Mouse (Mus musculus) stomach, postnatal 0 days (tissue): ENCODE measurements around the gene Diaph3. TPM values are rescaled to one million over a fixed set of nuclear protein-coding genes. Genes with fewer than 3 reads are reported as not detected.

ENCODE experiments used
- ATAC-seq: fragments of 200-750 bp; cut with Nextera tagmentation; 2 replicates; pipeline ENCODE4 v1.8.0; 2017; ENCODE audit not compliant: low FRiP score, low TSS enrichment
- DNase-seq: peaks from one replicate; pipeline ENCODE4 v3.0.0-alpha.2; 2016; ENCODE audit warnings: low spot score
- H3K27ac ChIP-seq: fragments of 300-500 bp; sonication (generic); replicated peaks from 2 replicates; pipeline ENCODE4 v1.5.1; 2014; ENCODE audit warnings: mild to moderate bottlenecking, control low read depth
- H3K27me3 ChIP-seq: fragments of 300-500 bp; sonication (generic); 2 replicates; pipeline ENCODE4 v1.6.1; 2014; ENCODE audit warnings: low read length; ENCODE audit not compliant: control insufficient read depth, insufficient read depth
- H3K36me3 ChIP-seq: fragments of 300-500 bp; sonication (generic); 2 replicates; pipeline ENCODE4 v1.6.1; 2014; ENCODE audit warnings: low read length, mixed read lengths; ENCODE audit not compliant: control insufficient read depth, insufficient read depth
- H3K4me1 ChIP-seq: fragments of 300-500 bp; sonication (generic); replicated peaks from 2 replicates; pipeline ENCODE4 v1.6.1; 2014; ENCODE audit warnings: antibody characterized with exemption; ENCODE audit not compliant: control insufficient read depth, insufficient read depth
- H3K4me2 ChIP-seq: fragments of 300-500 bp; sonication (generic); replicated peaks from 2 replicates; pipeline ENCODE4 v1.6.1; 2014; ENCODE audit warnings: low read depth, mild to moderate bottlenecking, control low read depth, moderate library complexity
- H3K4me3 ChIP-seq: fragments of 300-500 bp; sonication (generic); 2 replicates; pipeline ENCODE4 v1.5.1; 2014; ENCODE audit warnings: low read depth, low read length, control low read depth
- H3K9ac ChIP-seq: fragments of 300-500 bp; sonication (generic); 2 replicates; pipeline ENCODE4 v1.6.1; 2014; ENCODE audit warnings: mild to moderate bottlenecking, low read length, control low read depth, mixed read lengths
- H3K9me3 ChIP-seq: fragments of 300-500 bp; sonication (generic); 2 replicates; pipeline ENCODE4 v1.6.1; 2016; ENCODE audit warnings: low read length; ENCODE audit not compliant: control insufficient read depth
- CTCF ChIP-seq: IDR thresholded peaks from 2 replicates; pipeline ENCODE4 v1.5.1; 2016; ENCODE audit warnings: antibody characterized with exemption, low read depth, mild to moderate bottlenecking, moderate library complexity
- EP300 ChIP-seq: optimal IDR thresholded peaks from 2 replicates; pipeline ENCODE3; 2016; ENCODE audit warnings: antibody characterized with exemption
- WGBS: fragments of 180-500 bp; shearing (Covaris S2); extraction: QIAGEN DNeasy Blood & Tissue Kit; methylation state at CpG from one replicate; pipeline ENCODE4 v1.1.7; 2014; 5-methylcytosine and 5-hydroxymethylcytosine counted together
- polyA plus RNA-seq: library from polyadenylated mRNA; unstranded; fragments of >200 nt; fragmentation: Nextera tagmentation; extraction: Ambion mirVana; gene quantifications from 2 replicates; pipeline ENCODE4 v1.2.1, GENCODE M21; 2015

Gene Diaph3
- polyA plus RNA-seq, 1 experiment from 2014 or later = 3.5 TPM

DNA sequence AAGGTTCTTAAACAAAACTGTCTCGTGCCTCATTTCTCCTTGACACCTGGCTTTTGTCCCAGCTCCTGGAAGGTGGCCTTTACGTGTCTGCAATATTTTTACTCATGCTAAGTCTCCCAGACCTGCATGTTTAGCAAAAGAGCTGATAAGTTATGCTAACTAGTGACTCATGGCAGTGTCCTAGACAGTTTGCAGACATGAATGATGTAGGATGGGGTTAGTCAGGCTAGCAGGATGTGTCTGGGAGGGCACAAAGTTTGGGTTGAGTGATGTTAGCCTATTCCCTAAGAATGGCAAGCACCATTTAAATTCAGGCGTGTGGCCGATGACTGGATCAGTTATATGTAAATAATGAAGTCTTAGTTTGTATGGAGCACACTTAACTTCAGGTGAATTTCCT is 478.2 kb downstream of the Diaph3 start:
- Histone ChIP-seq H3K36me3 (no peaks in the 10 kb centered on the region), H3K4me2 (no peak overlapping the region), H3K9ac (no peak overlapping the region), H3K27me3 (no peaks in the 10 kb centered on the region), H3K4me1 (no peaks in the 10 kb centered on the region), H3K4me3 (no peak overlapping the region), H3K9me3 (no peaks in the 10 kb centered on the region), H3K27ac (no peak overlapping the region)
- no peak for DNase-seq
- ATAC-seq = no peak
- TF ChIP-seq EP300 = no peak
- 57% methylated on average over 4 of the region's 4 CpGs for WGBS

DNA sequence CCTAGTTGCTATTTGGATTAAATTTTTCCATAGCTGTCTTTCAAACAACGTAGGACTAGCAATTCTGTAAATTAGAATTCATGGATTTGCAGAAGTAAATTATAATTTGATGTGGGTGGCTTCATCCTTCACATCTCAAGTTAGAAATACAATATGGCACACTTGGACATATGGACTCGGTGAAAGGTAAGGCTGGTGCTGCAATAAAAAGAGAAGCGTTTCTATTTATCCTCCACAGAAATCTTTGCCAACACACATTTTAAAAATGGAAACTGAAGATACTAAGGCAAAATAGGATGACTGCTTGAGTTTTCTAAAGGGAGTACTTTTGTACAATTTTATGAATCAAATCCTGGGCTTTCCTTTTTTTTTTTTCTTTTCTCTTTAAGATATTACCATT is 480.5 kb downstream of the Diaph3 start:
- no peak overlapping the region for H3K4me3 ChIP-seq
- 89% methylated on average over 3 of the region's 3 CpGs for WGBS
- no peak for TF ChIP-seq EP300
- H3K9me3 ChIP-seq = no peaks in the 10 kb centered on the region
- no peaks in the 10 kb centered on the region for H3K27me3 ChIP-seq
- H3K9ac ChIP-seq = no peak overlapping the region
- H3K27ac ChIP-seq = no peak overlapping the region
- H3K4me2 ChIP-seq = no peak overlapping the region
- H3K36me3 ChIP-seq = no peaks in the 10 kb centered on the region
- DNase-seq = no peak
- H3K4me1 ChIP-seq = no peaks in the 10 kb centered on the region
- ATAC-seq = no peak

GRCm38 (mm10) chr14:86656262-86656661 is 484.8 kb downstream of the Diaph3 start:
- WGBS = 43% methylated on average over 5 of the region's 5 CpGs
- ATAC-seq (no peak), DNase-seq (no peak)

GRCm38 (mm10) chr14:86646499-86647120 is 494.4 kb downstream of the Diaph3 start:
- no peaks in the 10 kb centered on the region for H3K4me1 ChIP-seq
- no peak overlapping the region for H3K27ac ChIP-seq
- no peaks in the 10 kb centered on the region for H3K9me3 ChIP-seq
- no peak overlapping the region for H3K4me2 ChIP-seq
- DNase-seq (no peak), ATAC-seq (no peak)
- H3K27me3 ChIP-seq = no peaks in the 10 kb centered on the region
- no peaks in the 10 kb centered on the region for H3K36me3 ChIP-seq
- H3K9ac ChIP-seq = no peak overlapping the region
- H3K4me3 ChIP-seq = no peak overlapping the region
- TF ChIP-seq EP300 (no peak), CTCF (no peak)
- WGBS = 87% methylated on average over 7 of the region's 7 CpGs

More at GRCm38 (mm10) chr14:86656262-86656661, 484.8 kb downstream of the Diaph3 start:
- Histone ChIP-seq H3K9me3 (no peaks in the 10 kb centered on the region), H3K27me3 (no peaks in the 10 kb centered on the region), H3K36me3 (no peaks in the 10 kb centered on the region), H3K4me3 (no peak overlapping the region), H3K9ac (no peak overlapping the region), H3K4me1 (no peaks in the 10 kb centered on the region), H3K27ac (no peak overlapping the region), H3K4me2 (no peak overlapping the region)
- TF ChIP-seq EP300 (no peak), CTCF (no peak)

DNA sequence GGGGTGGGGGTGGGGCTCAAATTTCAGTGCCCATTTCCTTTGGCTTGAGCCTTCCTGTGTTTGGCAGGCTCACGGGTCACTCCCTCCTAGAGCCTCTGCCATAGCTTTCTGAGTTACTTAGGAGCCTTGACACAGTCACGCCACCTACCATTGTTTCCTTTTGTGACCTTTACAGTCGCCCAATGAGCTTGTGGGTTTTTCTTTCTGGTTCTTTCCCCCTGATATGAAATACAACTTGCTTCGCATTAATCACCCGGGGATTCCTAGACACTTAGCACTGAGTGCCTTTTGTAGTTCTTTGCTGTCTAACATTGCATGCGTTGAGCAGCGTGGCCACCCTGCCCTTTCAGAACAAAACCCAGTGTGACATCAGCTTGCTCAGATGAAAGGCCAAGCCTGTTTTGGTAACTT is 498.2 kb downstream of the Diaph3 start:
- Histone ChIP-seq H3K4me2 (no peak overlapping the region), H3K9me3 (no peaks in the 10 kb centered on the region), H3K9ac (no peak overlapping the region), H3K36me3 (no peaks in the 10 kb centered on the region), H3K27me3 (no peaks in the 10 kb centered on the region), H3K27ac (no peak overlapping the region), H3K4me1 (no peaks in the 10 kb centered on the region), H3K4me3 (no peak overlapping the region)
- WGBS = 86% methylated on average over 7 of the region's 7 CpGs
- TF ChIP-seq CTCF (no peak), EP300 (no peak)
- DNase-seq (no peak), ATAC-seq (no peak)

GRCm38 (mm10) chr14:86641839-86642238 is 499.2 kb downstream of the Diaph3 start:
- H3K4me3 ChIP-seq = no peak overlapping the region
- no peak for ATAC-seq

More at GRCm38 (mm10) chr14:86641839-86642238, 499.2 kb downstream of the Diaph3 start:
- no peaks in the 10 kb centered on the region for H3K27me3 ChIP-seq
- no peak for TF ChIP-seq EP300
- TF ChIP-seq CTCF = no peak
- 78% methylated on average over 3 of the region's 3 CpGs for WGBS
- DNase-seq = no peak
- H3K27ac ChIP-seq = no peak overlapping the region
- no peak overlapping the region for H3K4me2 ChIP-seq
- no peaks in the 10 kb centered on the region for H3K9me3 ChIP-seq
- no peak overlapping the region for H3K9ac ChIP-seq
- no peaks in the 10 kb centered on the region for H3K4me1 ChIP-seq
- no peaks in the 10 kb centered on the region for H3K36me3 ChIP-seq
